Mouse (Mus musculus): ENCODE measurements at regions not wholly inside any gene's neighbourhood (a gene's known extent, or its start where the extent isn't known, plus 50 kb on each side); places are given as distances from the start of the nearest gene placed in this dataset.
A peak's percentile ranks its signal among the peaks of the same experiment; 100 is the strongest.

DNA sequence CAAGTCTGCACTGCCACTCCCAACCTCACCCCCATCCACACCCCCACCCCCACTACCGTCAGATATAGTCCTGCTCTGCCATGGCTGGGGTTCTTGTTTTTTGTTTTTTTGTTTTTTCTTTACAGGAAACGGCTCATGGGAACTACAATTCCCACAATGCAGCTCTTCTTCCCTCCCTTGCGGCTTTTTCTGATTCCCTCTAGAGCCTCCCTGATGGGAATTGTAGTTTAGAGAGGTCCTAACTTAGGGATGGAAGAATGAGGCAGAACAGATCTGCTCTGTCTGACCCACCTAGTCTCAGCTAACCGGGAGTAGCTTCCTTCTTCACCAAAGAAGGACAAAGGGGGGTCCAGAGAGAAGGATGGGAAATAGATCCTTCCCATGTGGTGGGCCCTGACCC is 98.7 kb upstream of the Mvb12b start:
- intact Hi-C loops (cut with DNase I): no loop called here
- DNase-seq (ENCODE audit: low spot score): no peak

DNA sequence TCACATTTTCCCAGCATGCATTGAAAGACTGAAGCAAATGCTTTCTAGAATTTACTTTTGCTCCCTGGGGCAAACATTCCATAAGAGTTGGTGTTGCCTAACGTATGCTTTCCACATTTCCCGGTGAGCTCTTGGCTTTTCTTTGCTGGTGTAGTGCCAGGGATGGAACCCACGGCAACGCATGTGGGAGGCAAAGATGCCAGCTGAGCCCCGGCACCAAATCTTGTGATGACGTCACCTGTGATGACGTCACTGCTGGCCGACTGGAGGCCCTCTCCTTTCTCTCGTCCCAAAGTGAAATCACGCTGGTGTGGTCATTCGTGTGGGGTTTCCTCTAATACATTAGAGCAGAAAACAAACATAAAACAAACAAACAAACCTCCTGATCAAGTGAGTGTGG is 97.6 kb upstream of the Mvb12b start:
- intact Hi-C loops (cut with DNase I): no loop called here
- no peak for DNase-seq (ENCODE audit: low spot score)

GRCm38 (mm10) chr2:33983112-33983748 is 95.5 kb upstream of the Mvb12b start:
- intact Hi-C loops (cut with DNase I): no loop called here

DNA sequence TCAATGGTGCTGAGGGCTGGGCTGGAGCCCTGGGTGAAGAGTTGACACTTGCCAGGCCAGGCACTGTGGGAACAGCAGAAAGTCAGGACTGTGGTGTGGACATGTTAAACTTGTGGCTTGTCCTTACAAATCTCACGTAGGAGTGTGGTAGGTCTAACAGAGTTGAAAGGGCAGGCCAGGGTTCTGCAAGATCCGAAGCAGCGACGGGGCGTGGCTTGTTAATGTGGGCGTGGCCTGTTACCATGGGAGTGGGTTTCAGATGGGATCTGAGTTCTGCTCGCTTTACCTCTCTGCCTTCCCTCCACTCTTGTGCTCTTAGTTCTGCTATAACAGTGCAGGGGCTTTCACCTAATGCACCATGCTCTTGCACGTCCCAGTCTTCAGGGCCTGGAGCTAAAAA is 94.2 kb upstream of the Mvb12b start:
- no peak for DNase-seq (ENCODE audit: low spot score)
- intact Hi-C loops (cut with DNase I): no loop called here

More at GRCm38 (mm10) chr2:33983112-33983748, 95.5 kb upstream of the Mvb12b start:
- no peak for DNase-seq (ENCODE audit: low spot score)

DNA sequence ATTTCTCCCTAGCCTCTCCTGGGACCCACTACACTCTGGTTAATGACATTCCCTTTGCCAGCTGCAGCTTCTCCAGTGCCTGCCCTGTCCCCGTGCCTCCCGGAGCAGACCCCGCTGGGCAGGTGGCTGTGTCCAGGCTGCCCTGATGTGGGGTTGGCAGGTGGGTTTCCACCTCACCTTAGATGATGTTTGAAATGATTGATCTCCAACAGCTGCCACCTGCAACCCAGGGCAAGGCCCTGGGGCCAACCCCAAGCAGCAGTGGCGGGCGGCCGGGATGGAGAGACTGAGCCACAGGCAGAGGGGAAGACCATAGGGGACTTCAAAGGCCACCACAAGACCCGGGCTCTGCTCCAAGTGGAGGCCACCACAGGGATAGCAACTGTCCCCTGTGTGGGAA is 93.6 kb upstream of the Mvb12b start:
- intact Hi-C loops (cut with DNase I): no loop called here
- DNase-seq (ENCODE audit: low spot score): no peak

GRCm38 (mm10) chr2:33980884-33981283 is 93.1 kb upstream of the Mvb12b start:
- intact Hi-C loops (cut with DNase I): no loop called here
- DNase-seq (ENCODE audit: low spot score): no peak

GRCm38 (mm10) chr2:33979276-33979675 is 91.5 kb upstream of the Mvb12b start:
- no peak for DNase-seq (ENCODE audit: low spot score)
- intact Hi-C loops (cut with DNase I): no loop called here

- no peak for DNase-seq (ENCODE audit: low spot score)
- intact Hi-C loops (cut with DNase I): no loop called here
Observed at GRCm38 (mm10) chr2:33978550-33978949, 90.8 kb upstream of the Mvb12b start.

DNA sequence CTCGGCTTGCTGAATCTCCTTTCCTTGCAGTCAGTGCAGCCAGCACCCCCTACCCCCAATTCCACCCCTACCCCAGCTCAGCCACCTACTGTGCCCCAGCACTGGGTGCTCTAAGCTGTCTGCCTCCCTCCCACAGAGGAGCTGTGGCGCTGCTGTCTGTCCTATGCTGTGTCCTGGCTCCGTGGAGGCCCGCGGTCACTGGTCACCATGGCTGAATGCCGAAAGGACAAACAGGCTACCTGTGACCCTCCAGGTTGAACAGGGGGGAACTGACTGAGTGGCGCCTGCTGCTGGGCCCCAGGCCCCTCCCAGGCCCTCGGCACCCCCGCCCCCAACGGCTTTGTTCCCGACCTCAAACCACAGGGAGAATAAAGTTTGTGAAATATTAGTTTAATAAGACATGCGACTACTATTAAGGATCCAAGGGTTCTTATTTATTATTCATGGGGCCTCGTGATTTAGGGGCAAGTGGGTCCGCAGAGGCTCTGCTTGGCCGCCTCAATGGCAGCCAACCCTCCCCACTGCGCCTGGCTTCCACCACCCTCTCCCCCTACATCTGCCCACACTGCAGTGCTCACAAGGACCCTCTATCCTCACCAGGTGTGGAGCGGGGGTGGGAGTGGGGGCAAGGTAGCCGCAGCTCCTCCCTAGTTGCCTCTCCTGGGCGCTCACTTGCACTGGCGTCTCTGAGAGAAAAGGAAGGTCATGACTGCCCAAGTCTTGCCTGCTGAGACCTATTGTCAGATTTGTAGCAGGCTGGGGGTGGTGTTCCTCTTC is 90.0 kb upstream of the Mvb12b start:
- no peak for DNase-seq (ENCODE audit: low spot score)
- intact Hi-C loops (cut with DNase I): no loop called here

DNA sequence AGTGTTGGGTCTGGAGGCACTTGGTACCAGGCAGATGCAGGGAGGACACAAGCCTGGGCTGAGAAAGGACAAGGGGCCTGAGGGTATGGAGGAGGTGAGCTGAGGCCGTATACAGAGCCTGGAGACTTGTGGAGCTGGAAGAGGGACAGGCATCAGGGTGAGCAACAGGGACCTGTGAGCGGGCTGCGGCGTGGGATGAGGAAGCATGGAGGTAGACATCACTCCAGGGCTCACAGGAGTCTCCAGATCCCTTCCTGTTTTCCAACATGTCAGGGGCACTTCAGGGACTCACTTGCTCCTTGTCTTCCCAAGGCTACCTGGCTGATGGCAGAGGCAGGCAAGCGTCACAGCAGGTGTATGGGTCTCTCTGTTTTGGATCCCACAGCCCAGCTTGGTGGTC is 89.4 kb upstream of the Mvb12b start:
- intact Hi-C loops (cut with DNase I): no loop called here
- DNase-seq (ENCODE audit: low spot score): no peak

GRCm38 (mm10) chr2:33976183-33976582 is 88.4 kb upstream of the Mvb12b start:
- DNase-seq (ENCODE audit: low spot score): no peak
- intact Hi-C loops (cut with DNase I): no loop called here

DNA sequence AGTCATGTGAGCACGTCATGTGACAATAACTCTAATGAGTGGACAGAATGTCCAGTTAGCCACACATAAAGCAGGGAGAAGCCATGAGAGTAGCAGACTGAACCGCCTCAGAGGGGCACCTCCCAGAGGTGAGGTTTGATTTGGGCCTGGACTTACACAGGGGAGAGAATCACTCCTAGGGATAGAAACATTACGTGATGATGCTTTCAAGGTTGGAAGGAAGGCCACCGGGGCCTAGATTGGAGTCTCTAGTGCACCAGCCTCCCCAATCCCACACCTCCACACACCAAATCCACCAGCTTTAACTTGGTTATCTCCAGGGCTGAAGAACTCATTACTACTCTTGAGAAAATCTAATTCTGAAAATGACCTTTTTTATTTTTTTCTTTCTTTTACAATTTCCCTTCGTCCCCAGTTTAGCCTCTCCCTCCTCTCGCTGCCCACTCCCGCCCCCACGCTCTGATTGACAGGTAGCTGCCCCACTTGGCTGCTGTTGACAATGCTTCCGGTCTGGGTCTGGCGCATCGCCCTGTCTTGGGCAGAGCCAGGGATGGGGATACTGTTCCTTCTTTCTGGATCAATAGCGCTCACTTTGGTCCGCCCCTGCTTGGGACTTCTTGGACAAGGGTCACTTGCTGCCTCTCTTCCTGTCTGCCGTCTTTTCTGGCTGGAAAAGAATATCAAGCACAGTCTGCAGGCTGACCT is 87.8 kb upstream of the Mvb12b start:
- DNase-seq (ENCODE audit: low spot score): no peak
- intact Hi-C loops (cut with DNase I): no loop called here

- intact Hi-C loops (cut with DNase I): loop anchor here (5.0 kb wide), 3 partner anchors 153 to 542 kb away; no protein-coding TSS in a partner anchor
- DNase-seq (ENCODE audit: low spot score): no peak
Observed at GRCm38 (mm10) chr2:33974737-33975422, 87.1 kb upstream of the Mvb12b start.

DNA sequence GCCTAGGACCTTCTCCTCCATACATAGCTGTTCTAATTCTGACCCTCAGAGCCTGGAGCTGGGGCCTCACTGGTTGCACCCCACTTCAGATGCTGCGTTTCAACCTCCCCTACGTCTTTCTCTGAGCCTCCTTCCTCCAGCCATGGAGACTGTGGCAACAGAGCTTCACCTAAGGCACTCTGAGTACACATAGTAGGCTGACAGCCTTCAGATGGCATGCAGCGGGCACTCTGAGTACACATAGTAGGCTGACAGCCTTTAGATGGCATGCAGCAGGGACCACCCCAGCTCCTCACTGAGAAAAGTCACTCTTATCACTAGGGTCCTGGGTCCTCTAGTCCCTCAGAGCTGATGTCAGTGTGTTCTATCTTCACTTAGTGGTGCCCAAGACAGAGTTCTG is 86.3 kb upstream of the Mvb12b start:
- DNase-seq (ENCODE audit: low spot score): no peak
- intact Hi-C loops (cut with DNase I): loop anchor here (5.0 kb wide), 3 partner anchors 152 to 543 kb away; no protein-coding TSS in a partner anchor

GRCm38 (mm10) chr2:33973213-33973834 is 85.6 kb upstream of the Mvb12b start:
- intact Hi-C loops (cut with DNase I): loop anchor here (2.0 to 5.0 kb wide), 4 partner anchors 151 to 665 kb away; no protein-coding TSS in a partner anchor
- DNase-seq (ENCODE audit: low spot score): peak; percentile 28

- peak; percentile 28 for DNase-seq (ENCODE audit: low spot score)
- intact Hi-C loops (cut with DNase I): no loop called here
Observed at GRCm38 (mm10) chr2:33966984-33967421, 79.3 kb upstream of the Mvb12b start.

GRCm38 (mm10) chr2:33966389-33966983 is 78.7 kb upstream of the Mvb12b start:
- no peak for DNase-seq (ENCODE audit: low spot score)
- intact Hi-C loops (cut with DNase I): no loop called here

DNA sequence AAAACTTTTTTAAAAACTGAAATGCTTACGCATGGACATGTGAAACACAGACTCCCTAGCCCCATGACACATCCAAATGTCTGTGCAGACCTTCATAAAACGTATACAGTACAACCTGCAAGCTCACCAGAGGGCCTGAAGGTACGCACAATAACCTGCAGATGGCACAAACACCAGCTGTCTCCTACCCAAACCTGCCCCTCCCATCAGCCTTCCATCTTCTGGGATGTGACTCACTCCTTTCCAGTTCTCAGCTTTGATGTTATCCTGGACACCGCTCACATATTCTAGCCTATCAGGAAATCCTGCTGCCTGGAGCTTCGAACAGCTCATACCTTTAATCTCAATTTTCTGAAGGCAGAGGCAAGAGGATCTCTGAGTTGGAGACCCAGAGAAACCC is 76.3 kb upstream of the Mvb12b start:
- no peak for DNase-seq (ENCODE audit: low spot score)
- intact Hi-C loops (cut with DNase I): no loop called here

DNA sequence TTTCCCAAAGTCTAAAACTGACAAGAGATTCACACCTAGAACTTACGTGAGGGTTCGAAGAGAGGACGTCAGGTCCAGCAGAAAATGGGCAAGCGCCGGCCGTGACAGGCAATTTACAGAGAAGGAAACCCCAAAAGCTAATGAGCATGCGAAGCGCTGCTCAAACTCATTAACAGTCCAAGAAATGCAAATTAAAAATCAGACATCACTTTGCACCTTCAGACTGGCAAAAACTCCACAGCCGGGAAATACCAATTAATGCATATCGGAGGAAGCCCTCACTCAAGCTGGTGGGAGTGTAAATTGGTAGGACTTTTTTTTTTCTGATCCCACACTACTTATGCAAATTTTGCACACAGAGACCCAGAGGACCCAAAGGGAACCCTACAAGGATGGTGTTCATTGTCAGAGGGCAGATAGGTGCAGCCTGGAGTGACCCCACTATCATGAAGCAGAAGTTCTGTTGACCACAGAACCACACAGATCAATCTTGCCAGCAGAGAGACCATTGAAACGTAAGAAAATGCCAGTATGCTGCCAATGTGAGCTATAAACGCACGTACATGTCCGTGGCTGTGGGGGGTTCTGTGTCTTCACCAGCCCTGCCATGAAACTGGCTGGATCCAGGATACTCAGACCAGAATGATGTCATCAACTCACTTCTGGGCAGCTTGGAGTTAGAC is 74.8 kb upstream of the Mvb12b start:
- intact Hi-C loops (cut with DNase I): no loop called here
- no peak for DNase-seq (ENCODE audit: low spot score)

Data from heart, postnatal 25 days (tissue).